Mouse (Mus musculus) yolk sac, embryonic 10.5 days (tissue): Measurements from ENCODE around the gene Phkg1.
"Not testable (repeated sequence)": the region's sequence is repeated elsewhere in the genome, so short reads cannot be mapped to it uniquely, and the experiment has no call there.

Experiments used
- DNase-seq: peaks from one replicate; pipeline ENCODE4 v3.0.0-alpha.2; 2017; ENCODE audit warnings: low spot score

Gene Phkg1

DNA sequence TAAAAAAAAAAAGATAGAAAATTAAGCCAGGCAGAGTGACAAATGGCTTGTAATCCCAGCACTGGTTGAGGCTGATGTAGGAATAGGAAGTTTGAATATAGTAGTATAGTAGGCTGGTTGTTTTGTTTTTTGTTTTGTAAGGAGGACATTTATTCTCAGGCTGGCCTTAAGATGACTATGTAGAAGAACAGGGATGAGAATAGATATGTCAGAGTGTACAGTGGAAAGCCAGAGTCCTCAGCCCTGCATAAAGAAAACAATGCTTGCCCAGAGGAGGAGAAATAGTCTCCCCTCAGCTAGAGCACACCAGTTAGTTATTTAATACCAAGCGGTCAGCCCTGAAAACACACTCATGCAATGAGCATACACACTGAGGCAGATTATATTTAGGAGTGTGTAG is at the start of gene Phkg1:
Gene Phkg1, minus strand, starts transcription at position 101 of the 400 bp plus-strand sequence.
- no peak for DNase-seq

DNA sequence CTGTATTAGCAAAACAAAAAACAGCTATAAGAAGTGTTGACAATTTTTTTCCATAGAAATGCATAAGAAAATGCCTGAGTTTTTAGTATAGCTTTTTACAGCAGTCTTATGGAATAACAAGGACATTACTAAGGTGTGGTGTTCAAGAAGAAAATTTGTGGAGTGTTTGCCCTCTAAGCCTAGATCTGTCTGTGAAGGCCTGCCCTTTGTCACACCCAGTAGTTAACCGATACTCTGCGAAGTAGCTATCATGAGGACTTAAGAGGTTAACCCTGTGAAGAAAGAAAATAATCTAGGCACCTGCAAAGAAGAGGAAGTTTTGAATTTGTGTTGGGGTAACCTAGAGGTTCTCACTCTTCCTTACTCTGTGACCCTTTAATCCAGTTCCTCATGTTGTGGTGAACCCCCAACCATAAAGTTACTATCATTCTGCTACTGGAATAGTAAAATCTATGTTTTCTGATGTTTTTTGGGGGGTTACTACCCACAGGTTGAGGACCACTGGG is 49.2 kb upstream of the Phkg1 start:
- DNase-seq: no peak

DNA sequence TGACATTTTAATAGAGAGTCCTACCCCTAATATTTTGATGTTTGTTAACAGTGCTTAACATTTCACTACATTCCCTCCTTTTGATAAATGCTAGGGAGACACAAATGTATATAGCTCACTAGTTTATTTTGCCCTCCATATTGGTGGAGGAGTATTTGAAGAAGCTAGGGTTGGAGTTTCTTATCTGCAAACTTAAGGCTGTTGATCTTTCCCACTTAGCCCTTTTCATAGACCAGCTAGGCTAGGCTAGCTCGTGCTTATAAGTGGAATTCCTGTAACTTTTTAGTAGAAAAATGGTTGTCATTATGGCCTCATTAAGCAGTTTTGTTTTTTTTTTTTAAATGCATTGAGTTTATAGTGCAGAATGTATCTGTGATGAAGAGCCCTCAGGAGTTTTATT is 45.1 kb upstream of the Phkg1 start:
- DNase-seq: no peak

DNA sequence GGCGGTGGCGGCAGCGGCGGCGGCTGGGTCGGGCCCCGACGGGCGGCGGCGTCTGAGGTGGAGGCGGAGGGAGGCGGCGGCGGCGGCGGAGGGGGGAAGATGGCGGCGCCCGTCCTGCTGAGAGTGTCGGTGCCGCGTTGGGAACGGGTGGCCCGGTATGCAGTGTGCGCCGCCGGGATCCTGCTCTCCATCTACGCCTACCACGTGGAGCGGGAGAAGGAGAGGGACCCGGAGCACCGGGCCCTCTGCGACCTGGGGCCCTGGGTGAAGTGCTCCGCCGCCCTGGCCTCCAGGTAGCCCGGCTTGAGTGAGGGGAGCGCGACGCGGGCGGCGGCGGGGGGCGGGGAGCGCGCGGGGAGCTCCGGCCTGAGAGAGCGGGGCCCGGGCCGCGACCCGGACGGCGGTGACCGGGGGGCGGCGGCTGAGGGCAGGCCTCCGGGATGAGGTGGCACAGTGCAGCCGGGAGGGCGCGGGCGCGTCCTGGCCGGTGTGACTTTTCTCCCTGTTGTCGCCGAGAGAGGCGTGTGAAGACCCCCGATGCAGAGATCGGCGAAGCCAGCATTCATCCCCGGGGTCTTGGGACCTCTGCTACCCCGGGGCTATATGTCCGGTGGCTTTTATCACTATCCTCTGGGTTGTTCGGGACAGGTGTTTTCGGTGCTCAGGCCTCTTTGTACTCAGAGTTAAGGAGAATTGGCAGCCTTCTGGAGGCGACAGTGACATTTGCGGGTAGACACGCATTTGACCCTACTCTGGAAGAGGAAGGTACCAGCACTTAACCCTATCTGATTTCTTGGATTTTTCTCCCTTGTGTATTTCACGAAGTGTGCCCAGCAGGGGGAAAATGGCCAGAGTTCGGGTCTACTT is 44.0 kb upstream of the Phkg1 start:
- DNase-seq: peak; percentile 46

DNA sequence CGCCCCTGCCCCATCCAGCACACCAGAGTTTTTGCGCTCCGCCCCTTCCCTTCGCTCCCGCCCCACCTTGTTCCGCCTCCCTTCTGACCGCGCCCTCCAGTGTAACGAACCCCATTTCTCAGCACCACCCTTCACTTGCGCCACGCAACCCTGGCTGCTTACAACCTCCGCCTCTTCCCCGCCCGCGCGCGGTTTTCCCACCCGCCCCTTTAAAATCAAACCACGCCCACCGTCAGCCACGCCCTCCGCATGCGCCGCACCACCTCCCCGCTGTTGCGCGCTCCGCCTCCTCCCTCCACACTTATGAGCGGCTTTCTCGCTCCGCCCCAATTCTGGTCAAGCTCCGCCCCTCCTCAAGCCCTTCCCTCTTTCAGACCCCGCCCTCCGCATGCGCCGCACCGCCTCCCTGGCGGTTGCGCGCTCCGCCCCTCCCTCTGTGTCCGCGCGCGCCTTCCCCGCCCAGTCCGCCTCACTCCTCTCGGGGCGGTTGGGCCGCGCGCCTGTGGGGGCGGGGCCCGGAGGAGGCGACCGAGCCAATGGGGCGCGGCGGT is 43.2 kb upstream of the Phkg1 start, which contains the start of gene Vkorc1l1:
Gene Vkorc1l1, plus strand, starts transcription at position 476 of the 551 bp plus-strand sequence.
- peak; percentile 99 for DNase-seq

DNA sequence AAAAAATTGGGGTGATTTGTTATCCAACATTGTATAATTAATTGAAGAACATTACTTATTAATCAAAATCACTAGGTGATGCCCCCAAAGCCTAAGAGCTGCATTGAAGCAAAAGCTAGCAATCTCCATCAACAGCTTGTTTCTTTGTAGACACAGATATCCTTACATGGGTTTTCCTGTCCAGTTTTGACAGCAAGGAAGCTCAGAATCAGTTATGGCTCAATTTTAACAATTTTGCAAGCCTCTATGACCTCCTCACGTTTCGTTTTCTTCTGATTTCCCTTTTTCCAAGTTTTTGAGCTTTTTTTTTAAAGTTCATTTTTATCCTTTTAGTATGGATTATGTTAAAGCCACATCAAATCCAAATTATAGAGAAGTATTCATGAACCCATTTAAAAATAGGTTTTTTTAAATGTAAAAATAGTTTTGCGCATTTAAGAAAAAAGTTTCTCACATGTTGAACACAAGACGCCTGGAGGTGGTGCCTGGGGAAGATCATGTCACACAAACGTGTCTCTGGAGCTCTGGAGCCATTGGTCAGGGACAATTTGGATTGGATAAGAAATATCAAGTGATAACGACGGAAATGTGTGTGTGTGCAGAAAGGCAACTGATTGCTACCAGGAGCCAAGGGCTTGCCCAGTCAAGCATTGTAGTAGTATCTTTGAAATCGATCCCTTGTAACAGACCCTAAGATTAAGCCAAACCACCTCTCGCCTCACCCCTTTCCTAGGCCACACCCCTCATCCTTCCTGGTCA is 42.6 kb upstream of the Phkg1 start:
- no peak for DNase-seq

DNA sequence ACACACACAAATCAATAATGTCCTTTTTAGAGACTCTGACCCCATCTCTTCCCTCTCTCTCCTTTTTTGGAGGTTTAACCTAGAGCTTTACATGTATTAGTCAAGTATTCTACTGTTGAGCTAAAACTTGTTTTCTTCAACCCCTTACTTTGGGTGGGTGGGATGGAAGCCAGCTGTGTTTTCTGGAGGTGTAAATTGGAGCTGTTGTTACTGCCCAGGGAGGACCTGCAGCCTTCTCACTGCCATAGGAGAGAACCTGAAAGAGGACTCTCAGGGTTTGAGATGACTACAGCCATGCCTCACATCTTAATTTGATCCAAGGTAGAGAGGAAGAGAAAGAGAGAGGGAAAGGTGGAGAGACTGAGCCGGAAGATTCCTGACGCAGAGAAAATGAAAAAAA is 41.9 kb upstream of the Phkg1 start:
- DNase-seq: no peak

DNA sequence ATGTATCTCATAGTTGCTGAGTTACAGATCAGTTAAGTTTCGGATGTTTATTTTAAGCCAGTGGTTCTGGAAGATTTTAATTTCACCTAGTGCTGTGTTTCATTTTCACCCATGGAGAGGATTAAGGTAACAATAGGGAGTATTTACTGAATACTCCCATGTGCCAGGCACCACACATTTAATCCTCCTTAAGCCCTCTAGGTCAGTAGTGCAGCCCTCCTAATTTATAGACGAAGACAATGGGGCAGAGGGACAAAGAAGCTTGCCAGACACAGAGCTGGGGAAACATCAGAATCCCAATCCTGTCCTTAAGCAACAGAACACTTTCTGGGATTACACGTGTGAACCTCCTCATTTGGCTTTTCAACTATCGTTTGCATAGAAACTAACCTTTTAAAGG is 38.6 kb upstream of the Phkg1 start:
- DNase-seq: no peak

DNA sequence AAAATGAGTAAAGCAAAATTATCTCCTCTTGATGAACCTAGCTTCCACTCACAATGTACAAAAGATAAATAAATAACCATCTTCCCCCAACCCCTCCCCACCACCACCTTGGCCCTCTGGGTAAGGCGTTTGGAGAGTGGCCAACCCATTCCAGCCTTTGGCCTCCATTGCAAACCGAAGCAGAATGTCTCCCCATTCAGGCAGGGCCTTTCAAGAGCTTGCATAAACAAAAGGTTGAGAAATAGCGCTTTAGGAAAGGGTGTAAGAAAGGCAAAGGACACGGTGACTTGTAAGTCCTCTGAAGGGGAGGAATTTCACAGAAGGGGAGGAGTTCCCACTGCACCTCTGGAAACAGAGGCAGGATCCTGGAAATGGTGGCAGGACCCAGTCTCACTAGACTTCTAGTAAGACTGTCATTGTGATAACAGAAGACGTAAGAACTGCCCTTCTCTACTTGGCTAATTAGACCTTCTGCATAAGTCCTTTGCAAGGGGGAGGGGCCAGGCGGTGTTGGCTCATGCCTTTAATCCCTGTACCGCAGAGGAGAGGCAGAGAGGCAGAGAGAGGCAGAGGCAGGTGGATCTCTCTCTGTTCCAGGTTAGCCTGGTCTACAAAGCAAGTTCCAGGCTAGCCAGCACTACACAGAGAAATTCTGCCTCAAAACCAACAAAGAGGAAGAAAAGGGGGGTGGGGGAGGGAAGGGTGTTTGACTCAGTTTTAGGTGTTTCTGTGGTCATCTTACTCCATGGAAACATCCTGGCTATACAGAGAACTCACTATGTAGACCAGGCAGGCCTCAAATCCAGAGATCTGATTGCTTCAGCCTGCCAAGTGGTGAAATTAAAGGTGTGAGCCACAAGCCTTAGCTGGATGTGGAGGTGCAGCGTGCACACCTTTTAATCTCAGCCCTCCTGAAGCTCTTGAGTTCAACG is 31.8 kb upstream of the Phkg1 start:
- DNase-seq: peak; percentile 68

DNA sequence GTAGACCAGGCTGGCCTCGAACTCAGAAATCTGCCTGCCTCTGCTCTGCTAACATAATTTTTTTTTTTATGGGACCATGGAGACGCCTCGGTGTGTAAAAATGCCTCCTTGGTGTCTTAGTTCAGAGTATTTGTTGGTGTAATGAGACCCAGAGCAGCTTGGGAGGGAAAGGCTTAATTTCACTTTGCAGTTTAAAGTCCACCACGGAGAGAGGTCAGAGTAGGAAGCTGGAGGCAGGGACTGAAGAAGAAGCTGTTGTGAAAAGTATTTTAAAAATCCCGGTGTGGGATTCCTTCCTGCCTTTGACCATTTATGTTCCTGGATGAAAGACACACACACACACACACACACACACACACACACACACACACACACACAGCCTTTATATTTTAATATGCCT is 27.6 kb upstream of the Phkg1 start:
- peak; percentile 45 for DNase-seq

DNA sequence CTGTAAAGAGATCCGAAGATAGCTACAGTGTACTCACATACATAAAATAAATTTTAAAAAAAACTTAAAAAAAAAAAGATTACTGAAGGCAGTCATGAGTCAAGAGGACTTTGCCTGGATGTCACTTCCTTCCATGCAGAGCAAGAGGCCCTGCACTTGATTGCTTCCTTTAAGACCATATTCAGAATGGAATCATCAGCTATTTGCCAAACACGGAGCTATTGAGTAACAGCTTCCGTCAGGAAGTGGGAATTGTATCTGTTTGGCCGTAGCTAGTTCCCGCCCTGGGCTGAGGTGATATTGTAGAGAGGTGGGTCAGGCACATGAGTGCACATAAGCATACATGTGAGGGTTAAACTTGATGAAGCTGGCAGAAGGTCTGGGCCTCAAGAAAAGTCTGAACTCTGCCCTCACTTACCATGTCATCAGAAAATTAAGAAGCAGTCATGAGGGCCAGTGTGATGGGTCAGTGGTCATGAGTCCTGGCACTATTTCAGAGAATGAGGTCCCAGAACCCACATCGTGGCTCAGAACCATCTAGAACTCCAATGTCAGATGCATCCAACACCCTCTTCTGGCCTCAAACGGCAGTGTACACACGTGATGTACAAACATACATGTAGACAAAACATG is 26.6 kb upstream of the Phkg1 start:
- peak; percentile 49 for DNase-seq

DNA sequence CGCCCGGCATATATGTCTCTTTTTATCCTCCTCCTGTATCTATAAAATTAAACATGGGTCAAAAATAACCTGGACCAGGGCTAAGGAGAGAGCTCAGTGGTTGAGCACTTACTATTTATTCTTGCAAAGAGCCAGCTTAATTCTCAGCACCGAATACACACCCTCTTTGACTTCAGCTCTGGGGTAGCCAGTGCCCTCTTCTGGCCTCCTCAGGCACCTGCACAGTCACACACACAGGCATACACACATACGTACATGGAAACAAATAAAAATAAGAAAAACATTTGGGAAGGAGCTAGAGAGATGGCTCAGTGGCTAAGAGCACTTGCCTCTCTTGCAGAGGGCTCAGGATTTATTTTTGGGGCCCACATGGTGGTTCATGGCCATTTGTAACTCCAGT is 23.6 kb upstream of the Phkg1 start:
- no peak for DNase-seq

DNA sequence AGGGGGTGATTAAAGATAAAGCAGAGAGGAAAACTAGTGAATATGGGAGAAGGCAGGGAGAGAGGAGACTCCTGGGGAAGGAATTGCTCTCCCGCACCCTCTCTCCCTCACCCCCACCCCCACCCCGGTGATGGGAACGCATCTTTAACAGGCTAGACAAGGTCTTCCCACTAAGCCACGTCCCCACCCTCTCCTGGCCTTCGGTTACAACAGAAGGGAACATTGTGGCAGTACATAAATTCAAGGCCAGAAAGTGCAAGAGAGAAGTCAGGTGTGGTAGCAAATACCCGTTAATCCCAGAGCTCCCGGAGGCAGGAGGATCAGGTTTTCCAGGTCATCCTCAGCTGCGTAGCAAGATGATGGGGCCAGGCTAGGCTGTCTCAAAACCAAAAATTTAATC is 21.0 kb upstream of the Phkg1 start:
- no peak for DNase-seq

DNA sequence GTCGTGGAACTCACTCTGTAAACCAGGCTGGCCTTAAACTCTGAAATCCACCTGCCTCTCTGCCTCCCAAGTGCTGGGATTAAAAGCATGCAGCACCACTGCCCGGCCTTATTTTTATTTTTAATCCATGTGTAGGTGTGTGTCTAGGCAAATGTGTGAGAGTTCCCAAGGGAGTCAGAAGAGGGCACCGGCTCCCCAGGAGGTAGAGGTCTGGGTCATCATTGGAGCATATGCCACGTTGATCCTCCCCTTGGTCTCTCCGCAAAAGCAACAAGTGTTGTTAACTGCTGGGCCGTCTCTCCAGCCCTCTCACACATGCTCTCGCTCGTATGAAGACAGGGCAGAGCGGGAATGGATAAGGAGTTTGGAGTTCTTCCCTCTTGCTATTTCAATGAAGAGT is 20.4 kb upstream of the Phkg1 start:
- no peak for DNase-seq

DNA sequence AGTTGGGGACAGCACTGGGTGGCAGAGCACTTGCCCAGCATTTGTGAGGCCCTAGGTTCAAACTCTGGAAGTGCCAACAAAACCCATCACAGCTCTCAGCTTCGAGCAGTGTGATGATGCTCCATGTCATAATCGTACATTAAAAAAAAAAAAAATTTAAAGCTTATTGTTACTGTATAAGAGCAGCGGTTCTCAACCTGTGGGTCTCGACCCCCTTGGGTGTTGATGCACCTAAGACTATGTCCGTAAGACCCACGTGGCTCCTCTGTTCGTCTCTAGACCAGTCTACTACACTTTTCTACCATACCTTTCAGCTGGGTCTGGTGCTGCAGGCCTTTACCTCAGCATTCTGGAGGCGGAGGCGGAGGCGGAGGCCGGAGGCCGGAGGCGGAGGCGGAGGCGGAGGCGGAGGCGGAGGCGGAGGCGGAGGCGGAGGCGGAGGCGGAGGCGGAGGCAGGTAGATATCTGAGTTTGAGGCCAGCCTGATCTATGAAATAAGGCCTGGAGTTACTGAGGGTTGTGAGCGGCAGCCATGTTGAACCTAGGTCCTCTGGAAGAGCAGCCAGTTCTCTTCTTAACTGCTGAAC is 19.8 kb upstream of the Phkg1 start:
- DNase-seq: no peak

DNA sequence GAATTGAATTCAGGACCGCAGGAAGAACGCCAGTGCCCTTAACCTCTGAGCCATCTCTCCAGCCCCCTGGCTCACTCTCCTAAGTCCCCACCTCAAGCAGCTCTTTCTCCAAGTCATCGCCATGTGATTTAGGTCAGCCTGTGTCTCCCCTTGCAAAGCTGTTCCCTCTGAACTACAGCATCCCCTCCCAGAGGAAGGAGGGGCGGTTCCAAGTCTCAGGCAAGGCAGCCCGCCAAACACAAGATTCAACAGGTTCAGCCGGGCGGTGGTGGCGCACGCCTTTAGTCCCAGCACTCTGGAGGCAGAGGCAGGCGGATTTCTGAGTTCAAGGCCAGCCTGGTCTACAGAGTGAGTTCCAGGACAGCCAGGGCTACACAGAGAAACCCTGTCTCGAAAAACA is 17.1 kb upstream of the Phkg1 start:
- not testable (repeated sequence) for DNase-seq

DNA sequence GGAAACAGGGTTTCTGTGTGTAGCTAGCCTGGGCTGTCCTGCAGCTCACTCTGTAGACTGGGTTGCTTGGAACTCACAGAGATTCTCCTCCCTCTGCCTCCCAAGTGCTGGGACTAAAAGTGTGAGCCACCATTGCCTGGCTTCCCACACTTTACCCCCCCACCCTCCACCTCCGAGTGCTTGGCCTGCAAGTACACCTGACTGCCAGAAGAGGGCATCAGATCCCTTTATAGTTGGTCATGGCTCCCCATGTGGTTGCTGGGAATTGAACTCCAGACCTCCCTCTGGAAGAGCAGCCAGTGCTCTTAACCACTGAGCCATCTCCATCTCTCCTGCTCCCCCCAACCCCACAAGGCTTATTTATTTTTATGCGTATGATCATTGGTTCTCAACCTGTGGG is 15.7 kb upstream of the Phkg1 start:
- DNase-seq: no peak

DNA sequence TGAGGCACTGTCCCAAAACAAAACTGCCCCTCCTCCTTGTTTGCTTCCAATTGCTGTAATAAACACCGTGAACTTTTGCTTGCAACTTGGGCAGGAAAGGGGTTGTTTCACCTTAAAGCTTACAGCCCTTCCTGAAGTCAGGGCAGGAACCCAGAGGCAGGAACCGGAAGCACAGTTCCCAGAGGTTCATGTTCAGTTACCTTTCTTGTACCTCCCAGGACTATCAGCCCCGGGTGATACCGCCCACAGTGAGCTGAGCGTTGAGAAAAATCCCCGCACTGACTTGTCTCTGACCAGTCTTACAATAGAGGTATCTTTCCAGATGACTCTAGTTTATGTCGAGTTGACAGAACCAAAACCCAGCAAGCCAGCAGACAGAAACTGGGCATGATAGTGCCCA is 11.2 kb upstream of the Phkg1 start:
- no peak for DNase-seq

DNA sequence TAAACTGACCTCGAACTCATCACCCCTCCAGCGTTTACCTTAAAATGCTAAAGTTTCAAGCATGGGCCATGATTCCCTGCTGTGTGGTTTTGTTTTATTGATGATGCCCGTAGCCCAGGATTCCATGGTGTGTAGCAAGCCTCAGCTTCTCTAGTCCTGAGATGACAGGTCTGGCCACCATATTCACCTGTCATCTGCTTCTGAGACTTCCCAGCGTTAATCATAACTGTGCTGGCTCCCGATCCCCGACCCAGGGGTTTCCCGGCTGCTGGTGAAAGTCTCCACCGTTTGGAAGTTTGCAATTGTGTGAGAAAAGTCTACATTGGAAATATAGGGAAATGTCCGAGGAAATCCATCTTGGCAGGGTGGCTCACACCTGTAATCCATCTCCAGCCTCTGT is 10.8 kb upstream of the Phkg1 start:
- DNase-seq: no peak

DNA sequence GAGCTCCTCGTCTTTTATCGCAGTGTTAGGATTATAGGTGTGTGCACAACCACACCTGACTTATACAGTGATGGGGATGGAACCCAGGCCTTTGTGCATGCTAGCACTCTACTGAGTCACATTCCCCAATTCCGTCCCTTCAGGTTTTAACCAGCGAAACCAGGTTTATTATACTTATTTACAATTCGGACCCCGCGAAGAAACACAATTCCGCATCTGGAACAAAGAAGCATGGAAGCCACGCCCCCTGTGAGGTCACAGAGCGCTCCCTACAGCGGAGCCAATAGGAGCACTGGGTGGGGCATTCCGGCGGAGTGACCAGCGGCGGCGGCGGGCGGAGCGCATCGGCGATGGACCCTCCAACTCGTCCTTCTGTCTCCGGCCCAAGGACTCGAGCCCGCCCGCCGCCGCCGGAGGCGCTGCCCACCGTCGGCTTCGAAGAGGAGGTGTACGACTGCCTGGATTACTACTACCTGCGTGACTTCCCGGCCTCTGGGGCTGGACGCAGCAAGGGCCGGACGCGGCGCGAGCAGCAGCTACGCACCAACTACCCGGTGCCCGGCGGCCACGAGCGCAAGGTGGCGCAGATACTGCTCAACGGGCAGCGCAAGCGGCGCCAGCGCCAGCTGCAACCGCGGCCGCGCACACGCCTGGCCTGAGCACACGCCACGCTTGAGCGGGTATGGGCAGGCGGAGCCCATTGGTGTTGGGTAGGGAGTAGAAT is 10.1 kb upstream of the Phkg1 start, which contains the start of gene Nupr1l:
Gene Nupr1l, plus strand, starts transcription at position 299 of the 724 bp plus-strand sequence.
- DNase-seq: peak; percentile 91
